Mouse (Mus musculus) ovary, adult 2 months (tissue): ENCODE data around the gene Pex11a. TPM values are rescaled to one million over a fixed set of nuclear protein-coding genes. Genes with fewer than 3 reads are reported as not detected.

ENCODE experiments used
- polyA plus RNA-seq: library from polyadenylated mRNA; depleted of rRNA; stranded (reverse); fragments of >200 nt; gene quantifications from 2 replicates; pipeline ENCODE4 v1.2.3, GENCODE M21; 2012; rRNA removed

Pex11a gene
- polyA plus RNA-seq, result 15.5 and 19.2 TPM in 2 replicates

DNA sequence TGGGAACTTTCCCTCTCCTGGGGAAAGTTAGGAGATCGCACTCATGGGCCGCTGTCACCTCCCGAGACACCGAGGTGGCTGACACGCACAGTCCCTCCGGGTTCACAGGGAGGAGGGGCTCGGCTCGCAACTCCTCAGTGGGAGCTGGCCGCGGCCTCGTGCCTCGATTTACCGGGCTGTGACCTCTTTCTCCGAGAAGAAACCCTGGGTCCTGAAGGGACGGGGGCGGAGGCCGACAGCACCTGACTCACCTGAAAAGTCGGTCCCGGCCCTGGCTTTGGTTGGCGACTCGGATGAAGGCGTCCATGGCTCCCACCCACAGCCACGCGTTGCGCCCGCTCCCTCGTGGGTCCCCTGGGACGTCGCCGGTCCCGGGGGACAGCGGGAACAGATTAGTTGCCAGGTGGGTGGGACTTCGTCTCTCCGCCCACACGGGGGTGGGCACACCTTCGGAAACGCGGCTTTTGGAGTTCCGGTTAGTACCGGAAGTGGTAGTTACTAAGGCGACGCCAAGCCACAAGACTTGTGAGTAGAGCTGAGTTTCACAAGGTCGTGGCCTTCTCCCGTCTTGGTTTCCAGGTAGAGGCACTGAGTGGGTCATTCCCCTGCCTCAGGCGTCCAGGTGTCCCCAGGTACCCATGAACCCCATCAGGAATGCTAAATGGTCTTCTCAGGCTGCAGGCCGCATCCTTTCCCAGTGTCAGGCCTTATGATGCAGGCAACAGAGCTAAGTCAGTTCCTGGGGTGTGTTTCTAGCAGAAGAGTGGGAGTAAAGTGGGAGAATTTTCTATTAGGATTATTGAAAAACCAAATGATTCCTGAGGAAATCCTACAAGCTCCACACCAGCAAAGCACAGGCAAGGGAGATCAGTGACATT lies at the start of gene Pex11a, which contains the start of gene Wdr93:
Gene Pex11a (minus strand): TSS at position 473 of the 878 bp plus-strand sequence.
Gene Wdr93 (plus strand): TSS at position 505 of the 878 bp plus-strand sequence.

GRCm38 (mm10) chr7:79732622-79733021 lies 10.3 kb downstream of the Pex11a start, which contains the start of gene Plin1:
Gene Plin1, minus strand, starts transcription at chr7:79732903.

DNA sequence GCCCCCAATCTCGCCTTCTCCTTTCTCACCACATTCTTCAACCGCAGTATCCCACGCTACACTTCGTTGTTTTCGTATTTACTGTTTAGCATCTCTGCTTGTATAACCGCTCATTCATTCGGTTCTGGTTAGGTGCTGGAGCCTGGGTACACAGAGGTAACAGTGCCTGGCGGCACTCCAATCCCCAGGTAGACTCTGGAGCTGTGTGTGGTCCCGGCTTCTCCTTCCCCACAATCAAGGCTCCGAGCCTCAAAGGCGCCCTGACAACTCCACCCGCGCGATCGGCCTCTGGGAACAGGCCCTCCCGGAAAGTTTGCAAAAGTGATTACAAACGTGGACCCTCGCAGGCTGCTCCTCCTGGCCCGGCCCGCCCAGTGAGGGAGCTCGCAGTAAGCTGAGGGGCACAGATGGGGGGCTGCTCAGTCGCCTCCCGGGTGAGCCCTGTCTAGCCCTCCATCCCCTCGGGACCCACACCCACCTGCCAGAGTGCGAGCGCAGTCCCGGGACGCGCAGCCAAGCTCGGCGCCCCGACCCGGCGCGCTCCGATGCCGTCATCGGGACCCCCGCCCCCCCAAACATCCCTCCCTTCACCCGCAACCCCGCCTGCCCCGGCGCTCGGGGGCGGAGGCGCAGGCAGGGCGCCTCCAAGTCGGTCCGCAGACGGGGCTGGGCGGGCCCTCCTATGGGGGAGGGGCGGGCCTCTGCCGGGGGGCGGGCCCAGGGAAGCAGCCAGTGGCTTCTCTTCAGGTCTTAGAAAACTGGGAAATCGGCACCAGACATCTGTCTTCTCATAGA lies 27.5 kb downstream of the Pex11a start, which contains the start of gene Kif7:
Gene Kif7 (minus strand): TSS at position 534 of the 795 bp plus-strand sequence.

Other genes starting within 250 kb of the Pex11a start
- gene Rhcg, start 125.5 kb downstream of the Pex11a start, polyA plus RNA-seq, result 0.38 and 0.97 TPM in 2 replicates
- gene Ticrr, start 82.9 kb downstream of the Pex11a start, polyA plus RNA-seq, result 2.1 and 2.7 TPM in 2 replicates
- 9.6 and 11.7 TPM in 2 replicates for gene Kif7, start 27.4 kb downstream of the Pex11a start, polyA plus RNA-seq
- gene Plin1, start 10.2 kb downstream of the Pex11a start, polyA plus RNA-seq, result 212 and 249 TPM in 2 replicates
- 1.8 and 2.0 TPM in 2 replicates for gene Wdr93, start within 50 bp of the Pex11a start, polyA plus RNA-seq
- gene Mesp1, start 50.7 kb upstream of the Pex11a start, polyA plus RNA-seq, result 0.72 and 0.94 TPM in 2 replicates
- gene Mesp2, start 67.6 kb upstream of the Pex11a start, polyA plus RNA-seq, result 5.6 and 7.9 TPM in 2 replicates
- gene Anpep, start 117.9 kb upstream of the Pex11a start, polyA plus RNA-seq, result 105 and 126 TPM in 2 replicates
- gene Ap3s2, start 177.5 kb upstream of the Pex11a start, polyA plus RNA-seq, result 19.2 and 20.1 TPM in 2 replicates
- gene Arpin, start 192.2 kb upstream of the Pex11a start, polyA plus RNA-seq, result 14.4 and 15.1 TPM in 2 replicates